In genomic region chr10:107649687-107650086, GRCm38 (mm10) we compare ENCODE assay signal across 27 mouse cellular contexts.
DNase-seq lines count a peak whose midpoint lies in the region; ATAC-seq lines count a peak whose summit lies in the region.
"Had no signal": no experiment of that assay in that cellular context is flagged by ENCODE, and none has a peak within 500 bp of the region (broad histone marks: within the 10 kb centered on the region; RNA-seq: fewer than 3 reads in every experiment).

No protein-coding gene starts in this region.

- H3K36me3 ChIP-seq in midbrain, embryonic 11.5 days (ENCODE audit: control insufficient read depth, insufficient read depth, low read length): no peaks in the 10 kb centered on the region
- H3K36me3 ChIP-seq in midbrain, embryonic 16.5 days (ENCODE audit: control insufficient read depth, insufficient read depth, low read length): no peaks in the 10 kb centered on the region
- H3K36me3 ChIP-seq in kidney, embryonic 16.5 days (ENCODE audit: insufficient read depth, low read length): no peaks in the 10 kb centered on the region
- H3K36me3 ChIP-seq: embryonic facial prominence, embryonic 12.5 days; embryonic facial prominence, embryonic 15.5 days; heart, embryonic 10.5 days; heart, embryonic 13.5 days had no signal

- H3K27ac ChIP-seq in midbrain, embryonic 11.5 days (ENCODE audit: low read depth, low read length): no peak overlapping the region
- H3K27ac ChIP-seq in midbrain, embryonic 16.5 days (ENCODE audit: low read length): no peak overlapping the region
- H3K27ac ChIP-seq in kidney, embryonic 16.5 days (ENCODE audit: low read length): no peak overlapping the region
- H3K27ac ChIP-seq: embryonic facial prominence, embryonic 12.5 days; embryonic facial prominence, embryonic 15.5 days; heart, adult 2 months; heart, embryonic 10.5 days; heart, embryonic 13.5 days; hindbrain, embryonic 14.5 days; hindbrain, postnatal 0 days had no signal

- H3K9me3 ChIP-seq in midbrain, embryonic 11.5 days (ENCODE audit: control insufficient read depth, low read length): no peaks in the 10 kb centered on the region
- no peaks in the 10 kb centered on the region for H3K9me3 ChIP-seq in midbrain, embryonic 16.5 days (replicated peaks; ENCODE audit: control insufficient read depth, low read length, poor library complexity, severe bottlenecking)
- no peaks in the 10 kb centered on the region for H3K9me3 ChIP-seq in kidney, embryonic 16.5 days (ENCODE audit: low read length)
- H3K9me3 ChIP-seq: embryonic facial prominence, embryonic 12.5 days; embryonic facial prominence, embryonic 15.5 days; heart, embryonic 10.5 days; heart, embryonic 13.5 days had no signal

- no peaks in the 10 kb centered on the region for H3K4me1 ChIP-seq in midbrain, embryonic 11.5 days (ENCODE audit: control insufficient read depth, insufficient read depth, low read length)
- no peaks in the 10 kb centered on the region for H3K4me1 ChIP-seq in midbrain, embryonic 16.5 days (ENCODE audit: control insufficient read depth, insufficient read depth, low read length)
- H3K4me1 ChIP-seq in kidney, embryonic 16.5 days (ENCODE audit: insufficient read depth, low read length): no peaks in the 10 kb centered on the region
- H3K4me1 ChIP-seq: embryonic facial prominence, embryonic 12.5 days; embryonic facial prominence, embryonic 15.5 days; heart, embryonic 10.5 days; heart, embryonic 13.5 days had no signal

- H3K9ac ChIP-seq in midbrain, embryonic 11.5 days (ENCODE audit: low read length): no peak overlapping the region
- H3K9ac ChIP-seq in midbrain, embryonic 16.5 days (ENCODE audit: low read depth, low read length): no peak overlapping the region
- no peak overlapping the region for H3K9ac ChIP-seq in kidney, embryonic 16.5 days (replicated peaks; ENCODE audit: low read length)
- H3K9ac ChIP-seq: embryonic facial prominence, embryonic 12.5 days; embryonic facial prominence, embryonic 15.5 days; forebrain, postnatal 0 days; heart, embryonic 13.5 days; hindbrain, embryonic 14.5 days had no signal

- 88% methylated on average over 2 of the region's 2 CpGs for WGBS in midbrain, embryonic 11.5 days
- 94% methylated on average over 2 of the region's 2 CpGs for WGBS in midbrain, embryonic 16.5 days
- WGBS in kidney, embryonic 16.5 days: 92% methylated on average over 2 of the region's 2 CpGs

- H3K4me3 ChIP-seq in midbrain, embryonic 11.5 days (ENCODE audit: low read depth, low read length): no peak overlapping the region
- H3K4me3 ChIP-seq in midbrain, embryonic 16.5 days (ENCODE audit: low read depth, low read length): no peak overlapping the region
- H3K4me3 ChIP-seq in kidney, embryonic 16.5 days (ENCODE audit: low read length): no peak overlapping the region
- H3K4me3 ChIP-seq: embryonic facial prominence, embryonic 12.5 days; embryonic facial prominence, embryonic 15.5 days; heart, adult 2 months; heart, embryonic 10.5 days; heart, embryonic 13.5 days had no signal

- no peaks in the 10 kb centered on the region for H3K27me3 ChIP-seq in midbrain, embryonic 11.5 days (ENCODE audit: control insufficient read depth, insufficient read depth, low read length)
- H3K27me3 ChIP-seq in midbrain, embryonic 16.5 days (ENCODE audit: control insufficient read depth, insufficient read depth, low read depth, low read length): no peaks in the 10 kb centered on the region
- H3K27me3 ChIP-seq in kidney, embryonic 16.5 days (ENCODE audit: insufficient read depth, low read length): no peaks in the 10 kb centered on the region
- H3K27me3 ChIP-seq: embryonic facial prominence, embryonic 12.5 days; embryonic facial prominence, embryonic 15.5 days; heart, embryonic 13.5 days had no signal

- H3K4me2 ChIP-seq in midbrain, embryonic 11.5 days: no peak overlapping the region
- no peak overlapping the region for H3K4me2 ChIP-seq in midbrain, embryonic 16.5 days (ENCODE audit: low read length)
- no peak overlapping the region for H3K4me2 ChIP-seq in kidney, embryonic 16.5 days (replicated peaks; ENCODE audit: low read depth, low read length)
- H3K4me2 ChIP-seq: embryonic facial prominence, embryonic 12.5 days; embryonic facial prominence, embryonic 15.5 days; heart, embryonic 13.5 days; hindbrain, embryonic 14.5 days had no signal

- DNase-seq in frontal cortex, postnatal 14 days (ENCODE audit: low spot score in 2 of 2): no peak
- peak; percentile 5 for DNase-seq in layer of hippocampus, adult 9-11 months
- DNase-seq in layer of hippocampus, postnatal 36 days: no peak
- peak; percentile 17 for DNase-seq in midbrain, embryonic 11.5 days (ENCODE audit: low spot score, missing footprints)
- DNase-seq in brain, adult 2 months (ENCODE audit: low read depth, low spot score): peak; percentile 64
- DNase-seq: adrenal gland, postnatal 10 days; adrenal gland, postnatal 36 days; cerebellum, adult 11 months; cerebellum, adult 2 months; cerebellum, adult 9-11 months; cerebellum, postnatal 25 days; forebrain, postnatal 0 days; gastrocnemius, postnatal 10 days; gastrocnemius, postnatal 36 days; heart, adult 2 months; heart, postnatal 14 days; heart, postnatal 4 days had no signal

- ATAC-seq in frontal cortex, adult (ENCODE audit: low TSS enrichment): peak; percentile 93
- no peak for ATAC-seq in midbrain, embryonic 11.5 days (ENCODE audit: low FRiP score)
- no peak for ATAC-seq in midbrain, embryonic 16.5 days
- no peak for ATAC-seq in kidney, embryonic 16.5 days (ENCODE audit: low FRiP score, low TSS enrichment)
- ATAC-seq: forebrain, embryonic 14.5 days; forebrain, postnatal 0 days; hindbrain, postnatal 0 days had no signal

Comparison
In these comparisons a context has a peak if more than half of its experiments do, and no peak if none do; other contexts are left out.
1. DNase-seq: peak in layer of hippocampus, adult 9-11 months (single experiment), midbrain, embryonic 11.5 days (single experiment) and brain, adult 2 months (single experiment); none in frontal cortex, postnatal 14 days (0 of 2) and layer of hippocampus, postnatal 36 days (0 of 2).